Mouse (Mus musculus) bone marrow macrophage, adult 2 months (primary cell): ENCODE data around the gene Pak1.

Experiments used
- CTCF ChIP-seq: IDR thresholded peaks from 2 replicates; pipeline ENCODE4 v1.5.1; 2012; ENCODE audit warnings: low read depth, mild to moderate bottlenecking, low read length, moderate library complexity
- POLR2A ChIP-seq: IDR thresholded peaks from 2 replicates; pipeline ENCODE4 v1.6.1; 2012; ENCODE audit warnings: mild to moderate bottlenecking, low read depth, low read length, borderline replicate concordance

- TF ChIP-seq CTCF, result no peak
- no peak for TF ChIP-seq POLR2A
Measured at GRCm38 (mm10) chr7:97832987-97833386, 44.6 kb downstream of the Pak1 start.
